Mouse (Mus musculus): ENCODE data around the gene Baiap3. TPM values are rescaled to one million over a fixed set of nuclear protein-coding genes. Genes with fewer than 3 reads are reported as not detected.

The Baiap3 gene
- total RNA-seq, 2 experiments from 2014 or later = 0.08 TPM; not detected in 1

- Histone ChIP-seq H3K4me3 (peak overlapping the region; percentile 89), H3K27ac (peak overlapping the region; percentile 99)
- TF ChIP-seq CTCF (IDR thresholded peaks at IDR 0.05) = no peak
- intact Hi-C loops (cut with DNase I) = loop anchor here (5.0 kb wide), 3 partner anchors 86 to 336 kb away; partner anchors contain the start of genes Mapk8ip3, Telo2 and Unkl
- peak; percentile 93 for DNase-seq
Observed at GRCm38 (mm10) chr17:25272951-25273705, 17.0 kb upstream of the Baiap3 start.

DNA sequence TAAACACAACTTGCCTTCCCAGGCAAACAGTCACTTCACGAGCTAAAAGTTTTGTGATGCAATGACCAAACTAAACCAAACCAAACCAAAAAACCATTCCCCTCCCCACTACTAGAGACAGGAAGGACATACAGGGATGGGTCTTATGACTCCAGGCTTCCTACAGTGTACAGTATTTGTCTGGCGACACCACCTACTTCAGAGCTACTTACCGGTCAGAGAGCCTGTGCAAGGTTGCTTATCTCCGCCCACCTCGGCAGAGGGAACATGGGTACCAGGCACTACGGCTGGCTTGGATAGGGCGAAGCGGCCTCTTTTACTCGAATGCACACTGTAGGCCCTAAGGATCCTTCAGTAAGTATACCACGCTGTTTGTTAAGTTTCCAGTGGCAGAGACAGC lies 16.2 kb upstream of the Baiap3 start:
- no peak for TF ChIP-seq CTCF (IDR thresholded peaks at IDR 0.05)
- peak overlapping the region; percentile 99 for H3K27ac ChIP-seq
- intact Hi-C loops (cut with DNase I) = loop anchor here (5.0 kb wide), 3 partner anchors 85 to 335 kb away; partner anchors contain the start of genes Mapk8ip3, Telo2 and Unkl
- DNase-seq = no peak
- H3K4me3 ChIP-seq = peak overlapping the region; percentile 89

GRCm38 (mm10) chr17:25270795-25271335 lies 14.7 kb upstream of the Baiap3 start:
- Histone ChIP-seq H3K27ac (peak overlapping the region; percentile 99; the same call in 1 of the 2 replicates), H3K4me3 (peak overlapping the region; percentile 89)
- no peak for TF ChIP-seq CTCF (IDR thresholded peaks at IDR 0.05)
- DNase-seq = peak; percentile 1
- intact Hi-C loops (cut with DNase I) = loop anchor here (5.0 kb wide), 3 partner anchors 84 to 334 kb away; partner anchors contain the start of genes Mapk8ip3, Telo2 and Unkl

DNA sequence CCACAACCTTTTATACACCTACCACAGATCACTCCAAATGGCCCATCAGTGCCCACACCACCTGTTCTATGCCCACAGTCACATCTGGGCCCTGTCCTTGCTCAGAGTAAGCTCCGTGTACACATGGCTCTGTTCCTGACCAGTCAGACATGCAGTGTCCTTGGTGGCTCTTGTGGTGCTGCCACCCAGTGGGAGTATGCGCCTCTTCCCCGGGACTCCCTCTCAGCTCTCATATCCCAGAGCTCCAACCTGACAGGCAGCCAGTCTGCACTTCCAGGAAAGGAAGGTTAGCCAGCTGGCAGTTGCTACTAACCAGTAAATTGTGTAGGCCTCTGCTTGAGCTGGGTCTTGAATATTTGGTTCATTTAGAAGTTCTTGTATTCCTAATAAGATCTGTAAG lies 8.3 kb upstream of the Baiap3 start:
- peak; percentile 81 for DNase-seq
- intact Hi-C loops (cut with DNase I) = no loop called here
- TF ChIP-seq CTCF (IDR thresholded peaks at IDR 0.05) = peak; percentile 69

DNA sequence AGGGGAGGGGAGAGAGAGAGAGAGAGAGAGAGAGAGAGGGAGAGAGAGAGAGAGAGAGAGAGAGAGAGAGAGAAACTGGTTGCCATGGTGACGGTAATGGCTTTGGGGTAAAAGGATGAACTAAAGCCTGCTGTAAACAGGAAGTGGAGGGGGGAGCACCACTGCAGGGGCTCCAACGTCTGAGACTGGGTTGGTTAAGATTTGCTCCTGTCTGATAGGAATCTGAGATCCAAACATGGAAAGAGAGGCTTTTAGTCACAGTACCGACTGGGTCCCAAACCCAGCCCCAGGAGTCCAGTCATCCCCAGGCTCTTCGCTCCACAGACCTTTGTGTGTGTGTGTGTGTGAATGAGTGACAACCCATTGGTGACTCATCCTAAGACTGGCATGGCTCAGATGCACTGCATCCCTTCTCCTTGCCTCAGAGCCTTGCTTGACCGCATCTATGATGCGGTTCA lies 1.7 kb upstream of the Baiap3 start:
- Histone ChIP-seq H3K4me3 (no peak overlapping the region), H3K27ac (no peak overlapping the region)
- no peak for TF ChIP-seq CTCF (IDR thresholded peaks at IDR 0.05)
- intact Hi-C loops (cut with DNase I) = no loop called here
- DNase-seq = no peak

More for the DNA sequence above, 8.3 kb upstream of the Baiap3 start:
- H3K4me3 ChIP-seq = no peak overlapping the region
- H3K27ac ChIP-seq = peak overlapping the region; percentile 48; the same call in 1 of the 2 replicates

- no peak for TF ChIP-seq CTCF (IDR thresholded peaks at IDR 0.05)
- H3K27ac ChIP-seq = no peak overlapping the region
- intact Hi-C loops (cut with DNase I) = no loop called here
- DNase-seq = no peak
- H3K4me3 ChIP-seq = no peak overlapping the region
Observed at GRCm38 (mm10) chr17:25255110-25255509, 1.1 kb downstream of the Baiap3 start.

DNA sequence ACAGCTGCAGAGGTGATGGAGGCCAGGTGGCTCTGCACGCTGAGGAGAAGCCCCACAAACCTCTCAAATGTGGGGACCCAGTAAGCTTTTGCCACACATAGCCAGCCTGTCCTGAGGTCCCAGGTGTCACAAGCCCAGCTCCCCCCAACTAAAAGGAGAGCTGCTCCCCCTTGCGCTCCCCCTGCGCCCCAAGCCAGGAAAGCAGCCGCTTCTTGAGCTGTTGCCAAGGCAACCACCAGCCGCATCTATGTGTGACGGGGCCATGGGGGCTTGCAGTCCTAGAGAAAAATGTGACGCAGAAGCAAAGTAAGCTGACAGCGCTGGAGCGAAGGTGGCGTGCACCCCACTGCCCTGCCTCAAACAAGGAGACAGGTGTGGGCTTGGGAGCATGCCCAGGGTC lies 2.4 kb downstream of the Baiap3 start:
- no peak for TF ChIP-seq CTCF (IDR thresholded peaks at IDR 0.05)
- DNase-seq = no peak
- intact Hi-C loops (cut with DNase I) = no loop called here
- no peak overlapping the region for H3K4me3 ChIP-seq
- no peak overlapping the region for H3K27ac ChIP-seq

DNA sequence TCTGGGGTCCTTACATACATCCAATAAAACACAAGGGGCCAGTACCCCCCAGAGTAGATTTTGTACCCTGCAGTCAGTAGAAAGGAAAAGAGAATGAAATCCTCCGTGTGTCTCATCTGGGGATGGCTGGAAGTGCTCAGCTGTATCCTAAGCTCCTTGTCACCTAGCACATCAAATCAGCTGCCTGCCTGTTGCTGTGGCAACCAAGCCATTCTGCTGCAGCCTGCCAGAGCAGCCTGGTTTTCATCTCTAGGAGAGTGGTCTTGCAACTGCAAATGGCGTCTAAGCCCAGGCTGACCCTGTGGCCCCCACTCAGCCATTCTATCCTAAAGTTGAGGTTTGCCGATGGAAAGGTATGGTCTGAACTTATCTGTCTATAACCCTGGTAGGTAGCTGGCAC lies 3.5 kb downstream of the Baiap3 start:
- intact Hi-C loops (cut with DNase I) = no loop called here
- no peak for TF ChIP-seq CTCF (IDR thresholded peaks at IDR 0.05)
- no peak for DNase-seq
- no peak overlapping the region for H3K27ac ChIP-seq
- no peak overlapping the region for H3K4me3 ChIP-seq

GRCm38 (mm10) chr17:25250181-25250835 lies 5.9 kb downstream of the Baiap3 start:
- no peak overlapping the region for H3K27ac ChIP-seq
- DNase-seq = no peak
- TF ChIP-seq CTCF (IDR thresholded peaks at IDR 0.05) = no peak
- intact Hi-C loops (cut with DNase I) = no loop called here
- H3K4me3 ChIP-seq = no peak overlapping the region

- intact Hi-C loops (cut with DNase I) = no loop called here
- no peak for DNase-seq
- no peak for TF ChIP-seq CTCF (IDR thresholded peaks at IDR 0.05)
- no peak overlapping the region for H3K27ac ChIP-seq
- no peak overlapping the region for H3K4me3 ChIP-seq
Observed at GRCm38 (mm10) chr17:25248033-25248750, 8.0 kb downstream of the Baiap3 start.

DNA sequence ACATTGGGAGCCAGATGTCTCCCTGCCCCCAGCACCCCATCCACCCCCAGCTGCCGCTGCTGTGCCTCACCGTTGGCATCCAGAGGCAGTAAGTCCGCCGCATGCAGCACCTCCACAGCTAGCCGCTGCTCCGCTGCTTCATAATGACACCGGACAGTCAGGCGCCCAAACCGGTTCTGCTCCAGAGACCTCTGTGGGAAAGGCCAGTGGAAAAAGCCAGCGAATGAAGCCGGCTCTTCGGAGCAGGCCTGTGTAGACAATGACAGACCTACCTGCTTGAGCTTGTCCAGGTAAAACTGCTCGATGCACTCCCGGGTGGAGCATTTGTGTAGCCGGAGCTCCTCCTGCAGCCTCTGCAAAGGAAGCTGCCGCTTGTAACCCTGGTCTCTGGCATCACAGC lies 11.9 kb downstream of the Baiap3 start:
- DNase-seq = no peak
- Histone ChIP-seq H3K27ac (no peak overlapping the region), H3K4me3 (no peak overlapping the region)
- TF ChIP-seq CTCF (IDR thresholded peaks at IDR 0.05) = no peak
- intact Hi-C loops (cut with DNase I) = no loop called here

DNA sequence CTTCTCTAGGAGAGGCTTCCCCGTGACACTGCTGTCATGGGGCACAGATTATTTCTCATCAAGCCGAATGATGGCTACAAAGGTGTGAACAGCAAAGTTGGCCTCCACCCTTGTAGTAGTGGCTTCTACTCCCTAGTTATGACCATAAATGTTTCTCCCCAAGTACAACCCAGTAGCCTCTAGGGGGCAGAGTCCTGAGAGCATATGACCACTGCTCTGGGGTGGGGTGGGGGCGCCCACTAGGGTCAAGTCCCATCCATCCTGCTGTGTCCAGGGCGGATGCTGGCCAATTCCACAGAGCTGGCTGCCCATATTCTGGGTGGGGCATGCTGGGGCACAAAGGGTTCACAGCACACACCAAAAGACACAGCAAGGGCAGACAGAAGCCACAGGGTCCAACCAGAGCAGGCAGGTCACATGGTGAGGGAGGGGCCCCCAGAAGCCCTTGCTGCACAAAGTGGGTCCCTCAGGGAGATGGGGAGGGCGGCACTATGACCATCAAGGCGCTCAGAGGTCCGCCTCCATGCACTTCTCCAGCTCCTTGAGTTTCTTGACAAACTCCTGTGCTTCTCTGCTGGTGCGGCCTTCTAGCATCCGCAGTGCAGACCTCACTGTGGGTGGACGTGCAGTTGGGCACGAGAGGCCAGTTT lies 12.9 kb downstream of the Baiap3 start:
- H3K4me3 ChIP-seq = no peak overlapping the region
- intact Hi-C loops (cut with DNase I) = no loop called here
- TF ChIP-seq CTCF (IDR thresholded peaks at IDR 0.05) = peak; percentile 28; the same call in 1 of the 2 replicates
- no peak overlapping the region for H3K27ac ChIP-seq
- no peak for DNase-seq

Measured in gastrocnemius, adult 2 months (tissue).